Mouse (Mus musculus): ENCODE data around the gene Atpaf1. TPM values are rescaled to one million over a fixed set of nuclear protein-coding genes. Genes with fewer than 3 reads are reported as not detected.

Atpaf1 gene
- polyA plus RNA-seq, 1 experiment, result 15.7 TPM

DNA sequence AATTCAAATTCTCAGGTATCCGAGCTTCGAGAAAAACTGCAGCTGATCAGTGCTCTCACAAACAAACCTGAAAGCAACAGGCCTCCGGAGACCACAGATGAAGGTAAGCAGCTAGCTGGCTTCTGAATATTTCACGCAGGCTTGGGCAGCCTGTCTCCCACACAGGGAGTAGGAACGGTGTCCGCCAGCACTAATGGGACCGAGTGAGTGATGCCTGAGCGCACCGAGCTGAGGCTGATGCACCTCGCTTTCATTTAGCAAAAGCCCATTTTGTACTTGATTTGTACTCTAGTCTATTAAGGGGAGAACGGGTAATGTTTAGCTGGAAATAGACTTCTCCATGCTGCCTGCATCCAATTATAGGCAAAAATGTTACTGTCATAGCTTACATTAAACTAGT lies 20.0 kb upstream of the Atpaf1 start:
- no peak for TF ChIP-seq FOSL1 (IDR thresholded peaks at IDR 0.05; ENCODE audit: insufficient read depth, low read length, poor library complexity, severe bottlenecking)
- no peak for TF ChIP-seq CTCF (IDR thresholded peaks at IDR 0.05; ENCODE audit: control insufficient read depth, insufficient read depth, insufficient read length)
- TF ChIP-seq MYOD1 (IDR thresholded peaks at IDR 0.05; ENCODE audit: control insufficient read depth, insufficient read length, low read depth), result no peak
- no peak for TF ChIP-seq MAX (IDR thresholded peaks at IDR 0.05)
- no peak for TF ChIP-seq MYOG (IDR thresholded peaks at IDR 0.05; ENCODE audit: control insufficient read depth, extremely low read depth, insufficient read length)
- TF ChIP-seq CEBPB (IDR thresholded peaks at IDR 0.05; ENCODE audit: low read depth), result no peak
- TF ChIP-seq USF1 (IDR thresholded peaks at IDR 0.05; ENCODE audit: low read depth), result no peak
- Histone ChIP-seq H3ac (ENCODE audit: control insufficient read depth, insufficient read length, low read depth) (no peak overlapping the region), H3K79me3 (ENCODE audit: low read depth) (no peaks in the 10 kb centered on the region), H3K4me3 (ENCODE audit: insufficient read depth, poor library complexity, severe bottlenecking) (no peak overlapping the region), H3K27me3 (ENCODE audit: control insufficient read depth, insufficient read depth, insufficient read length) (no peaks in the 10 kb centered on the region), H3K36me3 (ENCODE audit: control insufficient read depth, insufficient read depth) (peaks cover 62% of the 10 kb centered on the region), H3K79me2 (ENCODE audit: control insufficient read depth, insufficient read depth) (no peaks in the 10 kb centered on the region)

DNA sequence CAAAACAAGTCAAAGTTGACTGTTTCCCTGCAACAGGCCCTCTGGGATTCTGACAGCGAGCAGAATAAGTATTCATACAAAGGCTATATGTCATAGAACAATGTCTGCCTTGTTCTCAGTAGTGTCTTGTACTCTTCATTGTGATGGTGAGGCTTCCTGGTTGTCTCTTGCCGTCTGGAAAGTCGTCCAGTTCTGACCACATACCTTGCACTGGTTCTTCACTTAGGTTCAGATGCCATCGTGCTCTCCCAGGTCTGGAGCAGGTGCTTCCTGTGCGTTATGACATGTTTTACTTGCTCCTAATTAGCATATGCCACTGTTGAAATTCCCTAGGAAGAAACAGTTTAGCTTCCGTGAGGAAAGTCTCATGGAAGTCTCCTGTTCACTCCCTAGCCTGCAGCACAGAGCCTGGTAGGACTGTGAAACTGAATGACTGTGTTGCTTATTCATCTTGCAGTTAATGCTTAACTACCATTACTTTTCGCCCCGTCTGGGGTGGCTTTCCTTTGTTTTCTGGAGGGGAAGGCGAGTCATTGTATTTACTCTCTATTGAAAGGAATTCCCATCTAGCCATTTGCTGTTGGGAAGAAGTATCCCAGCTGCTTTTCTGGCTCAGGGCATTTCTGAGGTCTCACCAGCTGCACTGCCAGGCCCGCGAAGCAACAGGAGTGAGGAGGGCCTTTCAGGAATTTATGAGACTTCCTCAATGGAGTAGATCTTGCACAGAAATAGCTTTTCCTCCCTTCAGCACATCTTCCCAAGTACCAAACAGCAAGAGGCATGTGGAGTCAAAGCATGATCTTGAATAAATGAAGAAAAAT lies 16.8 kb upstream of the Atpaf1 start:
- Histone ChIP-seq H3K27me3 (ENCODE audit: control insufficient read depth, insufficient read depth, insufficient read length) (no peaks in the 10 kb centered on the region), H3K4me3 (ENCODE audit: insufficient read depth, poor library complexity, severe bottlenecking) (no peak overlapping the region), H3K79me3 (ENCODE audit: low read depth) (no peaks in the 10 kb centered on the region), H3ac (ENCODE audit: control insufficient read depth, insufficient read length, low read depth) (no peak overlapping the region), H3K79me2 (ENCODE audit: control insufficient read depth, insufficient read depth) (no peaks in the 10 kb centered on the region), H3K36me3 (ENCODE audit: control insufficient read depth, insufficient read depth) (peaks cover 65% of the 10 kb centered on the region)
- TF ChIP-seq USF1 (IDR thresholded peaks at IDR 0.05; ENCODE audit: low read depth) (no peak), MAX (IDR thresholded peaks at IDR 0.05) (no peak), CTCF (IDR thresholded peaks at IDR 0.05; ENCODE audit: control insufficient read depth, insufficient read depth, insufficient read length) (no peak), MYOG (IDR thresholded peaks at IDR 0.05; ENCODE audit: control insufficient read depth, extremely low read depth, insufficient read length) (no peak), FOSL1 (IDR thresholded peaks at IDR 0.05; ENCODE audit: insufficient read depth, low read length, poor library complexity, severe bottlenecking) (no peak), CEBPB (IDR thresholded peaks at IDR 0.05; ENCODE audit: low read depth) (no peak), MYOD1 (IDR thresholded peaks at IDR 0.05; ENCODE audit: control insufficient read depth, insufficient read length, low read depth) (no peak)

DNA sequence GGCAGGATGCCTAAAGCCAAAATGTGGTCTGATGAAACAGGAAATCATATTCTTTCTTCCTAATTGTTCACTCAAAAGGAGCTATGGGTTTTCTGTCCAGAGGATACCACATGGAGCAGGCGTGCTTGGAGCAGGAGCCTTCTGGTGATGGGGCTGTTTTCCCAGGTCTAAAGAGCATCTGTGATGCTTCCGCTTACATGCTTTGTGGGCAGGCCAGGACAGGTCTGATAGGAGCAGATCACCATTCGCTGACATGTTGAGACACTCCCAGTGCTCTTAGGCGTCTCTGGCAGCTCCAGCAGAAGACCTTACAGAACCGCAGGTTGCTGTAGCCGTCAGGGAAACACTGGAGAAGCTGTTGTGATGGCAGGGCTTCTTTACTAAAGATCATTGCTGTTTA lies 9.6 kb upstream of the Atpaf1 start:
- Histone ChIP-seq H3K4me3 (ENCODE audit: insufficient read depth, poor library complexity, severe bottlenecking) (no peak overlapping the region), H3ac (ENCODE audit: control insufficient read depth, insufficient read length, low read depth) (no peak overlapping the region), H3K79me3 (ENCODE audit: low read depth) (no peaks in the 10 kb centered on the region), H3K36me3 (ENCODE audit: control insufficient read depth, insufficient read depth) (peaks cover 55% of the 10 kb centered on the region), H3K79me2 (ENCODE audit: control insufficient read depth, insufficient read depth) (no peaks in the 10 kb centered on the region), H3K27me3 (ENCODE audit: control insufficient read depth, insufficient read depth, insufficient read length) (no peaks in the 10 kb centered on the region)
- TF ChIP-seq CEBPB (IDR thresholded peaks at IDR 0.05; ENCODE audit: low read depth) (no peak), MAX (IDR thresholded peaks at IDR 0.05) (no peak), MYOD1 (IDR thresholded peaks at IDR 0.05; ENCODE audit: control insufficient read depth, insufficient read length, low read depth) (no peak), MYOG (IDR thresholded peaks at IDR 0.05; ENCODE audit: control insufficient read depth, extremely low read depth, insufficient read length) (no peak), USF1 (IDR thresholded peaks at IDR 0.05; ENCODE audit: low read depth) (no peak), FOSL1 (IDR thresholded peaks at IDR 0.05; ENCODE audit: insufficient read depth, low read length, poor library complexity, severe bottlenecking) (no peak), CTCF (IDR thresholded peaks at IDR 0.05; ENCODE audit: control insufficient read depth, insufficient read depth, insufficient read length) (no peak)

DNA sequence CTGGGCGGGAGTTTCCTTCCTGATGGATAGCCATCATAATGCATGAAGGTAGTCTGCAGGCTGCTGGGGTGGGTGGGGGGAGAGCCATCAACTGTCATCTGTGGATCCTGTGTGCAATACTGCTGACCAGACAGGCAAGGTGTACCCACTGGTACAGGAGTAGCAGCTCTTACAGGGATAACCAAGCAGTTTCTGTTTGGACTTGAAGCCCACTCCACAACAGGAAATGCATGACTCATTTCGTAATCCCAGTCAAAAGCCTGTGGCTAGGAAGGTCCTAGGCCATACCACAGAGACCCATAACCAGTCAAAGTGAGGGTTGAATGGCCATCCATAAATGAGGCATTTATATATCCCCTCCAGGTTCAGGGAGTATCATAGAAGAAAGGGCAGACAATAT lies 7.0 kb upstream of the Atpaf1 start:
- H3K36me3 ChIP-seq (ENCODE audit: control insufficient read depth, insufficient read depth), result peaks cover 42% of the 10 kb centered on the region
- no peak overlapping the region for H3K4me3 ChIP-seq (ENCODE audit: insufficient read depth, poor library complexity, severe bottlenecking)
- H3K79me2 ChIP-seq (ENCODE audit: control insufficient read depth, insufficient read depth), result no peaks in the 10 kb centered on the region
- TF ChIP-seq CEBPB (IDR thresholded peaks at IDR 0.05; ENCODE audit: low read depth) (no peak), FOSL1 (IDR thresholded peaks at IDR 0.05; ENCODE audit: insufficient read depth, low read length, poor library complexity, severe bottlenecking) (no peak), MYOG (IDR thresholded peaks at IDR 0.05; ENCODE audit: control insufficient read depth, extremely low read depth, insufficient read length) (no peak), MYOD1 (IDR thresholded peaks at IDR 0.05; ENCODE audit: control insufficient read depth, insufficient read length, low read depth) (no peak), CTCF (IDR thresholded peaks at IDR 0.05; ENCODE audit: control insufficient read depth, insufficient read depth, insufficient read length) (no peak), MAX (IDR thresholded peaks at IDR 0.05) (no peak)
- H3ac ChIP-seq (ENCODE audit: control insufficient read depth, insufficient read length, low read depth), result no peak overlapping the region
- no peaks in the 10 kb centered on the region for H3K27me3 ChIP-seq (ENCODE audit: control insufficient read depth, insufficient read depth, insufficient read length)
- H3K79me3 ChIP-seq (ENCODE audit: low read depth), result no peaks in the 10 kb centered on the region

DNA sequence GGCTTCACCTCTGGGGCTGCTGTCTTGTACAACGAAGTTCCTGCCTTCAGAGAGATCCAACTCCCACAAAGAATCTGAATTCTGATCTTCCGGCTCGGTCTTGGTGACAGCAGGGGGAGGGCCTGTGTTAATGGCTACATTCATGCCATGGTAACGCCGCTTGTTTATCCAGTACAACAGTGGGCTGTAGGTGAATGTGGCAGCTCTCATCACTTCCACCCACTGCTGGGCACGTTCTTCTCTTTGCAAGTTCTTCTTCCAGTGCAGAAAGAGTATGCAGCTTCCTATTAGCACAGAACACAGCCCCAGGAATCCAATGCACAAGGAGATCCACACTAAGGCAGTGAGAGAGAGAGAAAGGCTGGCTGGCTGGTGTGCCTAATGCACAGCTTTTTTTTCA lies 4.3 kb upstream of the Atpaf1 start:
- TF ChIP-seq USF1 (IDR thresholded peaks at IDR 0.05; ENCODE audit: low read depth) (no peak), MYOG (IDR thresholded peaks at IDR 0.05; ENCODE audit: control insufficient read depth, extremely low read depth, insufficient read length) (no peak), FOSL1 (IDR thresholded peaks at IDR 0.05; ENCODE audit: insufficient read depth, low read length, poor library complexity, severe bottlenecking) (no peak), MYOD1 (IDR thresholded peaks at IDR 0.05; ENCODE audit: control insufficient read depth, insufficient read length, low read depth) (no peak), MAX (IDR thresholded peaks at IDR 0.05) (no peak), CTCF (IDR thresholded peaks at IDR 0.05; ENCODE audit: control insufficient read depth, insufficient read depth, insufficient read length) (no peak), CEBPB (IDR thresholded peaks at IDR 0.05; ENCODE audit: low read depth) (no peak)

More for the DNA sequence above, 4.3 kb upstream of the Atpaf1 start:
- Histone ChIP-seq H3K79me2 (ENCODE audit: control insufficient read depth, insufficient read depth) (no peaks in the 10 kb centered on the region), H3K79me3 (ENCODE audit: low read depth) (no peaks in the 10 kb centered on the region), H3K36me3 (ENCODE audit: control insufficient read depth, insufficient read depth) (peaks cover 17% of the 10 kb centered on the region), H3K27me3 (ENCODE audit: control insufficient read depth, insufficient read depth, insufficient read length) (no peaks in the 10 kb centered on the region), H3K4me3 (ENCODE audit: insufficient read depth, poor library complexity, severe bottlenecking) (no peak overlapping the region), H3ac (ENCODE audit: control insufficient read depth, insufficient read length, low read depth) (no peak overlapping the region)
